Mouse (Mus musculus) megakaryocyte-erythroid progenitor cell, adult 5 weeks (primary cell): ENCODE data around the gene Sgo2a. TPM values are rescaled to one million over a fixed set of nuclear protein-coding genes. Genes with fewer than 3 reads are reported as not detected.

Experiments
- polyA plus RNA-seq: library from polyadenylated mRNA; stranded (reverse); fragments of >175 nt; gene quantifications from 2 replicates; pipeline ENCODE4 v1.2.3, GENCODE M21; 2012

Gene Sgo2a
- polyA plus RNA-seq, result 1.3 and 1.6 TPM in 2 replicates

DNA sequence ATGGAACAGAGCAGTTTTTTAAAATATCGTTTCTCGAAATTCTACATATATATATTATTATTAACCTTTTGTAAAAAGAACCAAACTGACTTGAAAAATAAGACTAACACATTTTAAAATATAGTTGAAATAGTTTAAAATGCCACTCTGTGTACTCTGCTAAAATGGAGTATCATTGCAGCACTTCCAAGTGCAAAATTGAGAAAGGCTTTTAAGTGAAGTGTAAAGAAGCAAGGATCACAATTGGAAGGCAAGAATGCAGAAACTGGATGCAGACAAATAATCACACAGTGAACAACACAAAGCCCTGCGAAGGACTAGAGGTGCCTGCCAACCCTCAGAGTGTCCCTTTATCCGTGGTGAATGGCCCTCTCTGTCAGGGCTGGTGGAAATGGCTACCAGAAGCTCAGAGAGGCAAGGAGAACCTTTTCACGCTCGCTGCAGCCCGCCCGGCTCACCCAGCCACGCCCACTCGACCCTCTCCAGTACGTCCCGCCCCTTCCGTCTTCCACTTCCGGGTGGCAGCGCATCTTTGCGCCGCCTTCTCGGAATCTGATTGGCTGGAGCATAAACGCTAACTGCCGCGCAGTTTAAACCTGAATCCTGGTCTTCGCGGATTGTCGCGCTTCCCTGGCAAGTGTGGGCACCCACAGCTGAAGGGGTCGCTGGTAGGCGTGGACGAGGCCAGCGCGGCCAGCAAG lies at the start of gene Sgo2a:
Sgo2a (plus strand) TSS at position 540 of the 701 bp plus-strand sequence.

DNA sequence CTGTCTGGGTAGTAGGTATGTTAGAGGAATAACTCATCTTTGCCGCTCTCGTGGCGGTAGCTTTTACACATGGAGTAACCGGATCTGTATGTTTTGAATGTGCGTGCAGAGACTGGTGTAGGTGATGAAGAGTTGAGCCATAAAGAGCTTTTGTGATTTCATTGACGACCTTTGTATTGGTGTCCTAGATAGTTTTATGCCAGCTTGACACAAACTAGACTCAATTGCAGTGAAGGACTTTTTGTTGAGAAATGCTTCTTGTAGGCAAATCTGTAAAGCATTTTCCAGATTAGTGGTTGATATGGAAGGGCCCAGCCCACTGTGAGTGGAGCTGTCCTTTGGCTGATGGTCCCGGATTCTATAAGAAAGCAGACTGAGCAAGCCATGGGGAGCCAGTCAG lies 23.1 kb downstream of the Sgo2a start, which contains the start of gene Kctd18:
Kctd18 (minus strand) TSS at position 101 of the 400 bp plus-strand sequence.

DNA sequence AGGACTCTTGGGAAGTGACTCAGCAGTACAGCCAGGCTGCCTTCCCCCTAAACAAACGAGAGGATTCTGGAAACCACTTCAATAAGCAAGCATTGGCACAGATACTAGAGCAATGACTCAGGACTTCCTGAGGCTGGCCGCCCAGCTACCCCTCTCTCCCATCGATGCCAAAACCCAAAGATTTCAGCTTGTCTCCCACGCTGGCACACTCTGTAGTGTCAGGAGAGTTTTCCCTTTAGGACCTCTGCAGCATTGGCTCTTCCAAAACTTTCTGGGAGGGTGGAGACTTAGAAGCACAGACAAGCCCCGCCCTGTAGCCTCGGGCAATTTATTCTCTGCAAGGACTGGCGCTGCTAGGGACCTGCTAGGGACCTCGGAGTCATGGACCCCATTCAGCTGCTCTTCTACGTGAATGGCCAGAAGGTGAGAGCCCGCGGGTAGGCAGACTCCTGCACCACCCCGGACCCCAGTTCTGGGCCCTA lies 33.9 kb downstream of the Sgo2a start, which contains the start of gene Aox1:
Aox1 (plus strand) TSS at position 296 of the 482 bp plus-strand sequence.

Other genes with a start within 250 kb of the Sgo2a start
- not detected in 2 replicates for gene Spats2l, start 221.8 kb upstream of the Sgo2a start, polyA plus RNA-seq
- 9.4 and 12.7 TPM in 2 replicates for gene Kctd18, start 23.0 kb downstream of the Sgo2a start, polyA plus RNA-seq
- gene Aox1, start 34.0 kb downstream of the Sgo2a start, polyA plus RNA-seq, result not detected in 2 replicates
- gene Aox3, start 117.2 kb downstream of the Sgo2a start, polyA plus RNA-seq, result not detected in 2 replicates
- gene Aox4, start 214.4 kb downstream of the Sgo2a start, polyA plus RNA-seq, result 0.01 and 0.02 TPM in 2 replicates